Mouse (Mus musculus): ENCODE data around the gene Fiz1.
A peak's percentile ranks its signal among the peaks of the same experiment; 100 is the strongest.
"Not testable (repeated sequence)": the region's sequence is repeated elsewhere in the genome, so short reads cannot be mapped to it uniquely, and the experiment has no call there.

The Fiz1 gene

DNA sequence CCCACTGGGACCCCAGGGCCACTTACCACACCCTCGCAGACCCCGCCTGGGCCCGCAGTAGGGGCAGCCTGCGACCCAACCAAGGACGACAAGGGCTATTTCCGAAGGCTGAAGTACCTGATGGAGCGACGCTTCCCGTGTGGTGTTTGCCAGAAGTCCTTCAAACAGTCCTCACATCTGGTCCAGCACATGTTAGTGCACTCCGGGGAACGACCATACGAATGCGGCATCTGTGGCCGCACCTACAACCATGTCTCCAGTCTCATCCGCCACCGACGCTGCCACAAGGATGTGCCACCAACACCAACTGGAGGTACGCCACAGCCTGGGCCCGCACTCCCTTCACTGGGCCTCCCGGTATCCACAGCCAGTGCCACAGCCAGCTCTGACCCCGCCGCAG, 15.0 kb upstream of the Fiz1 start:
- H3K27me3 ChIP-seq (ENCODE audit: control insufficient read depth, insufficient read depth, low read length, poor library complexity, severe bottlenecking), result no peaks in the 10 kb centered on the region
- DNase-seq (ENCODE audit: low read depth, low spot score), result no peak
- H3K36me3 ChIP-seq (ENCODE audit: control insufficient read depth, insufficient read depth, low read length, poor library complexity, severe bottlenecking), result peaks cover 32% of the 10 kb centered on the region

DNA sequence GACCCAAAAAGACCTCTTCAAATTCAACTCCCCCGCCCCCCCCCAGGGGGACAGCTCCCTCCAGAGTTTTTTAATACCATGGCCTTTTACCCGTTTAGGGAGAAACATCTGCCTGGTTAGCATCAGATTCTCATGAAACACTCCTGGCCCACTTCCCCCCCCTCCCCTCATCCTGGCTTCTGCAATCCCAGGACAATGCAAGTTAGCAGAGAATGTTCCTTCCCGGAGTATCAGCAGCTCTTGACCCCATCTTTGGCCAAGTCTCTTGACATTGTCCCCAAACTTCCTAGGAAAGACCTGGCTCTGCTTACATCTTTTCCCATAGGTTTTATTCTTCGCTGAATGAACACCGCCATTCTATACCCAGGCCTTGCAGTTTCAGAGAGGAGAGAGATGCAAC, 6.7 kb upstream of the Fiz1 start:
- no peak for DNase-seq (ENCODE audit: low read depth, low spot score)

DNA sequence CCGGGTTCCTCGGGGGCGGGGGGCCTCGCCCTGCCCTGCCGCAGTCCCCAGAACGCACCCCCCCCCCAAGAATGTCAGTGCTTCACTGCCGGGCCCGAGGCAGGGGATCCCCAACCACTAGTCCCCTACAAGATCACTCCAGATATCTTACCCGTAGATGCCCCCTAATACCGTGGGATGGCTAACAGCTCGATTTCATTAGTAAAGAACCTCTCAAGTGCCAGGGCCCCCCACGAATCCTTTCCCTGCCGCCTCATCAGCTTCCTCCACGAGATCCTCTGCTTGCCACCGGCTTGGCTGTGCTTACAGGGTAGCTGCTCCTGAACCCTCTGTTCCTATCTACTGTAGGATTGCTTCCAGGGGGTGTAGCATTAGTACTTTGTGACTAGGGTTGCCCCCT, 6.2 kb upstream of the Fiz1 start:
- no peaks in the 10 kb centered on the region for H3K36me3 ChIP-seq (ENCODE audit: control insufficient read depth, insufficient read depth, low read length, poor library complexity, severe bottlenecking)
- DNase-seq (ENCODE audit: low read depth, low spot score), result no peak
- no peaks in the 10 kb centered on the region for H3K27me3 ChIP-seq (ENCODE audit: control insufficient read depth, insufficient read depth, low read length, poor library complexity, severe bottlenecking)

More for the DNA sequence above, 6.7 kb upstream of the Fiz1 start:
- Histone ChIP-seq H3K36me3 (ENCODE audit: control insufficient read depth, insufficient read depth, low read length, poor library complexity, severe bottlenecking) (no peaks in the 10 kb centered on the region), H3K27me3 (ENCODE audit: control insufficient read depth, insufficient read depth, low read length, poor library complexity, severe bottlenecking) (no peaks in the 10 kb centered on the region)

DNA sequence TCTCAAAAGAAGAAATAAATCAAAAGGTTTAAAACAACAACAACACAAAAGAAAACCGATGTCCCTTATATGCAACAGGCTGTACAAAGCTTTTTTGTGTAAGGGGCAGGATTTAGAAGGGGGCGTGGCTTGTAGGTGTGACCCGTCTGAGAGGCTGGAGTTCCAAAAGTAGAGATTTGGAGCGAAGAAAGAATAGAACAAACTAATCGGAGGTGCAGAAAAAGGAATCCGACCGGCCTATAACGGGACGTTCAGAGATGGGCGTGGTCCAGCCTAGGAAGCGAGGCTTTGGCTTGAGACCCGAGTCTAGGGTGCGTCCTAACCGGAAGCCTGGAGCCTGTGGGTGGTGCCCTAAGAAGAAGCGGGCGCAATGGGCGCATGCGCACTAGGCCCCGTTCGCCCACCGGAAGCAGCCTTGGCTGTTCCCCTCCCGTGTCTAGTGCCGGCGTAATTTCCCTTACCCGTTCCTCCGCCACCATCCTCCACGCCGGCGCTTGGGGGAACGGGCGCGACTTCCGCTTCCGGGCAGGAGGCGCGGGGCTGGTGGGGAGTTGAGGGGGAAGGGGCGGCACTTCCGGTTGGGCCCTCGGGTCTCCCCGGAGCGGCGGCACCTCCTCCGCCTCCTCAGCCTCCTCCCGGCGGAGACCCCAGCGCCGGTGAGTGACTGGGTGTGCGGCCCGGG, 5.6 kb upstream of the Fiz1 start, which contains the start of the genes Zfp865 and Ccdc106:
Zfp865 (plus strand) TSS at position 377 of the 682 bp plus-strand sequence.
Ccdc106 (plus strand) TSS at position 554 of the 682 bp plus-strand sequence.
- Histone ChIP-seq H3K27me3 (ENCODE audit: control insufficient read depth, insufficient read depth, low read length, poor library complexity, severe bottlenecking) (no peaks in the 10 kb centered on the region), H3K36me3 (ENCODE audit: control insufficient read depth, insufficient read depth, low read length, poor library complexity, severe bottlenecking) (no peaks in the 10 kb centered on the region)
- DNase-seq (ENCODE audit: low read depth, low spot score), result peak; percentile 99

DNA sequence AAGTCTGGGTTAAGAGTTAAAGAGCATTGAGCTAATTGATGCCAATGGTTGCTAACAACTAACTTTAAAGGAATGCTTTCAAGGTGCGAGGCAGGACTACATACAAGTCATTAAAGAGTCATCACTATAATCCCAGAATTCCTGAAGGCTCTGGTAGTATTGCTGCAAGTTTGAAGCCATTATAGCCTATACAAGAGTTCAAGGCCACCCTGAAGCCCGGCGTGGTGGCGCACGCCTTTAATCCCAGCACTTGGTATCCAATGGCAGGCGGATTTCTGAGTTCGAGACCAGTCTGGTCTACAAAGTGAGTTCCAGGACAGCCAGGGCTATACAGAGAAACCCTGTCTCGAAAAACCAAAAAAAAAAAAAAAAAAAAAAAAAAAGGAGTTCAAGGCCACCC, 5.1 kb upstream of the Fiz1 start:
- DNase-seq (ENCODE audit: low read depth, low spot score); H3K27me3 ChIP-seq (ENCODE audit: control insufficient read depth, insufficient read depth, low read length, poor library complexity, severe bottlenecking); H3K36me3 ChIP-seq (ENCODE audit: control insufficient read depth, insufficient read depth, low read length, poor library complexity, severe bottlenecking): not testable (repeated sequence)

DNA sequence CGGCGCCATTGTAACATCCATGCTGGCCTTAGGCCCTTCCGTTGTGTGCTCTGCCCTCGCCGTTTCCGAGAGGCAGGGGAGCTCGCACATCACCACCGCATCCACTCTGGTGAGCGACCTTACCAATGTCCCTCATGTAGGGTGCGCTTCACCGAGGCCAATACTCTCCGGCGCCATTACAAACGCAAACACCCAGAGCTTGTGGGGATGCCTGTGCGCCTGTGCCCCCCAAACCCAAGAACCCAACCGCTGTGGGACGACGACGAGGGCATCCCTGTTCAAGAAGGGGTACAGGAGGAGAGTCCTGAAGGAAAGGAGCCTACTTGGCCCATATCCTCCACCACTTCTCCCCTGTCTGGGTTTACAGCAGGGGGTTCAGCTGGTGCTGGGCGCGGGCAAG, 3.4 kb upstream of the Fiz1 start:
- H3K36me3 ChIP-seq (ENCODE audit: control insufficient read depth, insufficient read depth, low read length, poor library complexity, severe bottlenecking), result no peaks in the 10 kb centered on the region
- DNase-seq (ENCODE audit: low read depth, low spot score), result no peak
- no peaks in the 10 kb centered on the region for H3K27me3 ChIP-seq (ENCODE audit: control insufficient read depth, insufficient read depth, low read length, poor library complexity, severe bottlenecking)

DNA sequence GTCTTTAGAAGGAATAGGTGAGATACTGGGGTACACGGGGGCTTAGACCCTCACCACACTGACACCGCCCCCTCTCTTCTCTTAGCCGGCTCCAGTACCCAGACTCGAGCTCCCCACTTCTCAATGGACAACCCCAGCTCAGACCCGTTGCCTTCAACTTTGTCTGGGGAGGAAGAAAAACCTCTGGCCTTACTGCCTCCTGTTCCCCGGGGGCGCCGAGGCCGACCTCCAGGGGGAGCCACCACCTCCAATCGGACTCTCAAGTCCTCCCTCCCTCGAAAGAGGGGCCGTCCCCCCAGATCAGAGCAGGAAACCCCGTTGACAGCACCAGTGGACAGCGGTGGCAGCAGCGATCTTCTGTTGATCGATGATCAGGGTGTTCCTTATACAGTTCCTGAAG, 2.9 kb upstream of the Fiz1 start:
- no peaks in the 10 kb centered on the region; the same call in 1 of the 2 replicates for H3K36me3 ChIP-seq (ENCODE audit: control insufficient read depth, insufficient read depth, low read length, poor library complexity, severe bottlenecking)
- H3K27me3 ChIP-seq (ENCODE audit: control insufficient read depth, insufficient read depth, low read length, poor library complexity, severe bottlenecking), result no peaks in the 10 kb centered on the region
- peak; percentile 30 for DNase-seq (ENCODE audit: low read depth, low spot score)

DNA sequence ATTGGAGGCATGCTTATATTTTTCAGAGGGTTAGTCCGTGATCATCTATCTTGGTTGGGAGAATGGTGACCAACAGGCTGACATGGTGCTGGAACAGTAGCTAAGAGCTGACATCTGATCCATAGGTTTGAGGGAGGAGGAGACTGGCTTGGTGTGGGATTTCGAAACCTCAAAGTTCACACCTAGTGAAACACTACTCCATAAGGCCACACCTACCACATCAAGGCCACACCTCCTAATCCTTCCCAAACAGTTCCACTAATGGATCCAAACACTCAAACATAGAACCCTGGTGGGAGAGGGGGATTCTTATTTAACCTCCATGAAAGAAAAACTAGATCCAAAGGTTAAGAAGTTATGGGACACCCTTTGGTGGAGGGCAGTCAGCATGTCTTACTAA, 2.4 kb upstream of the Fiz1 start:
- Histone ChIP-seq H3K36me3 (ENCODE audit: control insufficient read depth, insufficient read depth, low read length, poor library complexity, severe bottlenecking) (no peaks in the 10 kb centered on the region; the same call in 1 of the 2 replicates), H3K27me3 (ENCODE audit: control insufficient read depth, insufficient read depth, low read length, poor library complexity, severe bottlenecking) (no peaks in the 10 kb centered on the region)
- no peak for DNase-seq (ENCODE audit: low read depth, low spot score)

DNA sequence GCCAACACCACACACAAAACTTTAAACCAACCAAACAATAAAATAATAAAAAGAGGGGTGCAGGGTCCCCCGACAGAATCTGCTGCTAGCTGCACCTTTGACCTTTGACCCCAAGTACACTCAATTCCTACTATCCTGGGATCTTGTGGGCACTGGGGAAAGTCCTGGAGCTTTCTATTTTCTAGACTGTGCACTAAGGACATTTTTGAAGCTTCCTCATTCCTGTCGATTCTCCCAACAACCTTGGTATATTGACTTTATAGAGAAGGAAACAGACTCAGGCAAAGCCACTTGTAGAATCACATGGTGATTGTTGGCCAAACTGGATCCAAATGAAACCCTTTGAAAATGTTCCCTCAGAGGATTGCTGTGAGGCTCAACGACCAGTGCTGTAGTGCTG, 1.6 kb upstream of the Fiz1 start:
- DNase-seq (ENCODE audit: low read depth, low spot score), result no peak
- Histone ChIP-seq H3K27me3 (ENCODE audit: control insufficient read depth, insufficient read depth, low read length, poor library complexity, severe bottlenecking) (no peaks in the 10 kb centered on the region), H3K36me3 (ENCODE audit: control insufficient read depth, insufficient read depth, low read length, poor library complexity, severe bottlenecking) (peaks cover 8% of the 10 kb centered on the region; the same call in 1 of the 2 replicates)

DNA sequence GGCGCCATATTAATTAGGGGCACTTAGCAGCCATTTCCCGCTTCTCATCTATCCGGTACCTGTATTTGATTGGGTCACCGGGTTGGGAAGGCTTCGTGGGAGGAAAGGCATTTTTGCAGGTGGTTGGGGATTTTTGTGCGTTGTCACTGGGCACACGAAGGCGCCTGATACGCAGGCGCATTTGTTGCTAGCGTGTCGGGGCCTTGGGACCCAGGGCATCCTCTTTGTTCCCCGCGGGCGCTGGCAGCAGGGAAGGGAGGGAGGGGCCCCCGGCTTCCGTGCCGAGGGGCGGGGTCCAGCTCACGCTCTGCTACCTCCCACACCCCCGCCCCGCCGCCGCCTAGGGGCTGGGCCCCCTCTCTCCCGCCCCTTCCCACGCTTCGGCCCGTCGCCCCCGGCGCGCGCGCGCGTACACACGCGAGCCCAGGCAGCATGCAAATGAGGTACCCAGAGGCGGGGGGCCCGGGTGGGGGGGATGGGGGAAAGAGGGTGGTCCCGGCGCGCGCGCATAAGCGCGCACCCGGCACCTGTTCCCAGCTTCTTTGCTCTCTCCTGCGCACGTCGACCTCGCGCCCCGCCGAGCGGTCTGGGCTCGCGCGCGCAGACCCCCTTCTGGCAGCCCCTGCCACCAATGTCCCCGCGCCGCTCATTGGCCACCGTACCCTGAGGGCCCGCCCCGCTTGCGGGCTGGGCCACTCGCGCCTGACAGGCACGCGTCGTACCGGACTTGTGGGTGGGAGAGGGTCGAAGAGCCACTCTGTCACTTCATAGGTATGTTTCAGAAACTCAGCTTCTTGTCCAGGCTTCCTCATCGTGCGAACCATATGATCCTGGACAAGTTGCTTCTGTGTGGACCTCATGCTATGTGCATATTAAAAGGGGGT, 863 bp upstream of the Fiz1 start, which contains the start of gene Gm44973:
Gm44973 (plus strand) TSS at position 379 of the 884 bp plus-strand sequence.
- H3K36me3 ChIP-seq (ENCODE audit: control insufficient read depth, insufficient read depth, low read length, poor library complexity, severe bottlenecking), result peaks cover 12% of the 10 kb centered on the region; the same call in 1 of the 2 replicates
- H3K27me3 ChIP-seq (ENCODE audit: control insufficient read depth, insufficient read depth, low read length, poor library complexity, severe bottlenecking), result no peaks in the 10 kb centered on the region
- DNase-seq (ENCODE audit: low read depth, low spot score), result peak; percentile 95

DNA sequence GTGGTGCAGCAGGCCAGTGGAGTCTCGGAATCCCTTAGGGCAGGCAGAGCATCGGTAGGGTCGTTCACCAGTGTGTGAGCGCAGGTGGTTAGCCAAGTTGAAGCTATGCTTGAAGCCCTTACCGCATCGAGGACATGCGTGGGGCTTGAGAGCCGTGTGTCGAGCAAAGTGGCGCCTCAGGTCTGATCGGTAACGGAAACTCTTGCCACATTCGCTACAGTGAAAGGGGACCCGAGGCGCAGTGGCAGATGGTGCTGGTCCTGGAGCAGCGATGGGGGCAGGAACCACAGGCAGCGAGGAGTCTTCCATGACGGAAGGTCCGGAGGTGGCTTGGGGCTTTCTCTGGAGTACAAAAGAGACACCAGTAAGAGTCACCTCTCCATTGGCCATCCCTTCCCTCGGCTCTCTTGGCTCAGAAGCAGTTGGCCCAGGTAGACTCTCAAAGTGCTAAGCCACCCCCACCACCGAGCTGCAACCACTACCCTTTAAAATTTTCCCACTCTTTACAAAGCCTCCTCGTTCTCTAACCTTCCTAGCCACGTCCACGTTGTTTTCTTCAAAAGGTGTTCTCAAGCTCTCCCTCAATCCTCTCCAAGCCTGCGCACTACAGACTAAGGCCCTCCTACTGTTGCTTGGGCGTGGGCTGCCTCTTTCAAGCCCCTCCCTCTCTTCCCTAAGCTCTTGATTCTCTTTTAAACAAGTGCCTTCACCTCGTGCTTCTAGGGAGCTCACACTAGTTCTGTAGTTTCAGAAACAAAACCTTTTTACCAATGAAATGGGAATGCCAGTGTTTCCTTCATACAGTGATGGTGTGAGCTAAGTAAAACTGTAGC, 1.6 kb downstream of the Fiz1 start:
- Histone ChIP-seq H3K27me3 (ENCODE audit: control insufficient read depth, insufficient read depth, low read length, poor library complexity, severe bottlenecking) (no peaks in the 10 kb centered on the region), H3K36me3 (ENCODE audit: control insufficient read depth, insufficient read depth, low read length, poor library complexity, severe bottlenecking) (peaks cover 19% of the 10 kb centered on the region)
- DNase-seq (ENCODE audit: low read depth, low spot score), result no peak

DNA sequence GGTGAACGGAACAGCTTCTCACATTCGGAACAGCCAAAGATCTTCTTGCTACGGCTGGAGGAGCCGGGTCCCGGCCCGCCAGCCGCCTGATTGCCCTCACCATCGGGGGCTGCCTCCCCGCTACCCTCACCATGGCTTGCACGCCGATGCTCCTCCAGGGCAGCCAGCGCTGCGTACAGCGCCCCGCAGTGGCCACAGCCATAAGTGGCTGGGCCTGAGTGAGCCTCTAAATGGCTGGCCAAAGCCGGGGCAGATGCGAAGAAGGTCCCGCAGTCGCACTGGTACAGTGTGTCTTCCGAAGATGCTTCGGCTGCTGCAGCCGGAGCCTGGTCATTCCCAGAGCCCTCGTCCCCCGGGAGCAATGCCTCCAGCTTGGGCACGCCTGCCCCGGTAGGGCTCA, 6.3 kb downstream of the Fiz1 start:
- H3K36me3 ChIP-seq (ENCODE audit: control insufficient read depth, insufficient read depth, low read length, poor library complexity, severe bottlenecking), result peaks cover 21% of the 10 kb centered on the region
- no peak for DNase-seq (ENCODE audit: low read depth, low spot score)
- H3K27me3 ChIP-seq (ENCODE audit: control insufficient read depth, insufficient read depth, low read length, poor library complexity, severe bottlenecking), result no peaks in the 10 kb centered on the region

DNA sequence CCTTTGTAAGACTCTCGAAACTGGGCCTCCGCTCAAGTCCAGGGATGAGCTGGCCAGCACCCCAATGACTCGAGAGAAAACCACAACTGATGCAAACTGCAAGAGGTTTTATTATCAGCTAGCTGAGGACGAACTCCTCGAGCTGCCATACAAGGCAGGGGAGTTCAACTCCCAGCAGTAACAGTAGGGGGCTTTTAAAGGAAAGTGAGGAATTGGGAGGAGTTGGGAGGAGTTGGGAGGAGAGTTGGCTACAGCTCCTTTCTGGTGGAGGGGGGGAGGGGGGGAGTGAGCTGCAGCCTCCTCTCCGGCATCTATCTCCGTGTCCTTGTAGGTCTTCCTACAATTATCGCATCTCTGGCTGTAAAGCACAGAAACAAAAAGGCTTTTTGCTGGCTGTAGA, 11.6 kb downstream of the Fiz1 start:
- H3K36me3 ChIP-seq (ENCODE audit: control insufficient read depth, insufficient read depth, low read length, poor library complexity, severe bottlenecking); H3K27me3 ChIP-seq (ENCODE audit: control insufficient read depth, insufficient read depth, low read length, poor library complexity, severe bottlenecking); DNase-seq (ENCODE audit: low read depth, low spot score): not testable (repeated sequence)

DNA sequence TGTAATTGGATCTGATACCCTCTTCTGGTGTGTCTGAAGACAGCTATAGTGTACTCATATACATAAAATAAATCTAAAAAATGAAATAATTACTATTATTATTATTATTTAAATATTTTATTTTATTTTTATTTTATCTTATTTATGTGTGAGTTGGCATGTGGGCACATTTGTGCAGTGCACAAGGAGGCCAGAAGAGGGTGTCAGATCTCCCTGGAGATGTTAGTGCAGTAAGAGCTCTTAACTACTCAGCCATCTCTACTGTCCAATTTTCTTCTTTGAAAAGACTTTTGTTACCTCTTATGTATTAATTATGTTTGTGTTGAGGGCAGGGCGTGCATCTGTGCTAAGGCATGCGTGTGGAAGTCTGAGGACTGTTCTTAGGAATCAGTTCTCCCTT, 14.6 kb downstream of the Fiz1 start:
- DNase-seq (ENCODE audit: low read depth, low spot score), result peak; percentile 61
- H3K36me3 ChIP-seq (ENCODE audit: control insufficient read depth, insufficient read depth, low read length, poor library complexity, severe bottlenecking), result no peaks in the 10 kb centered on the region
- no peaks in the 10 kb centered on the region for H3K27me3 ChIP-seq (ENCODE audit: control insufficient read depth, insufficient read depth, low read length, poor library complexity, severe bottlenecking)
